17 mouse cellular contexts compared by ENCODE assay signal in genomic region chr8:91082428-91082827, GRCm38 (mm10). TPM values are rescaled to one million over a fixed set of nuclear protein-coding genes. Genes with fewer than 3 reads are reported as not detected.
DNase-seq lines count a peak whose midpoint lies in the region; ATAC-seq and TF ChIP-seq lines count a peak whose summit lies in the region.
"Had no signal": no experiment of that assay in that cellular context is flagged by ENCODE, and none has a peak within 500 bp of the region (broad histone marks: within the 10 kb centered on the region; RNA-seq: fewer than 3 reads in every experiment).

No protein-coding gene starts in this region.

- DNase-seq in liver: no peak
- DNase-seq in CD4-positive, CD25-positive, alpha-beta regulatory T cell, adult 2 months (ENCODE audit: low read depth, low spot score): peak; percentile 47
- DNase-seq in hindbrain, embryonic 11.5 days (ENCODE audit: low spot score): no peak
- no peak for DNase-seq in left cerebral cortex, postnatal 4 days
- no peak for DNase-seq in left cerebral cortex, adult 8-10 months (ENCODE audit: low spot score in 2 of 2)
- DNase-seq: adrenal gland, postnatal 14 days; cerebellum, postnatal 36 days; heart, postnatal 14 days; kidney, postnatal 14 days; lung, postnatal 10 days; midbrain, embryonic 14.5 days had no signal

- H3K4me3 ChIP-seq in liver, embryonic 12.5 days: no peak overlapping the region
- H3K4me3 ChIP-seq in bone marrow macrophage, adult 2 months (ENCODE audit: insufficient read depth, low read length): peak overlapping the region; percentile 21; the same call in 1 of the 2 replicates
- H3K4me3 ChIP-seq in hindbrain, embryonic 11.5 days (ENCODE audit: low read depth, low read length): no peak overlapping the region
- H3K4me3 ChIP-seq: embryonic facial prominence, embryonic 13.5 days; limb, embryonic 12.5 days; neural tube, embryonic 12.5 days had no signal

- no peaks in the 10 kb centered on the region for H3K27me3 ChIP-seq in liver, embryonic 12.5 days (replicated peaks)
- no peaks in the 10 kb centered on the region for H3K27me3 ChIP-seq in hindbrain, embryonic 11.5 days (ENCODE audit: control insufficient read depth, insufficient read depth, low read length)
- H3K27me3 ChIP-seq: embryonic facial prominence, embryonic 13.5 days; limb, embryonic 12.5 days; neural tube, embryonic 12.5 days had no signal

- 66% methylated on average over 12 of the region's 12 CpGs for WGBS in liver, embryonic 12.5 days (ENCODE audit: insufficient replicate concordance)
- WGBS in hindbrain, embryonic 11.5 days: 91% methylated on average over 12 of the region's 12 CpGs

- H3K27ac ChIP-seq in liver, embryonic 12.5 days: no peak overlapping the region
- peak overlapping the region; percentile 72 for H3K27ac ChIP-seq in bone marrow macrophage, adult 2 months (ENCODE audit: insufficient read depth, low read depth, low read length)
- H3K27ac ChIP-seq in hindbrain, embryonic 11.5 days (ENCODE audit: low read depth, low read length): no peak overlapping the region
- H3K27ac ChIP-seq: embryonic facial prominence, embryonic 13.5 days; limb, embryonic 12.5 days; neural tube, embryonic 12.5 days had no signal

- H3K9me3 ChIP-seq in liver, embryonic 12.5 days (replicated peaks): no peaks in the 10 kb centered on the region
- no peaks in the 10 kb centered on the region for H3K9me3 ChIP-seq in hindbrain, embryonic 11.5 days (ENCODE audit: control insufficient read depth, low read length)
- H3K9me3 ChIP-seq: embryonic facial prominence, embryonic 13.5 days; limb, embryonic 12.5 days; neural tube, embryonic 12.5 days had no signal

- peaks cover 63% of the 10 kb centered on the region for H3K36me3 ChIP-seq in liver, embryonic 12.5 days
- H3K36me3 ChIP-seq in hindbrain, embryonic 11.5 days (ENCODE audit: control insufficient read depth, insufficient read depth, low read length): no peaks in the 10 kb centered on the region

- no peak for TF ChIP-seq CTCF in bone marrow macrophage, adult 2 months (IDR thresholded peaks at IDR 0.05; ENCODE audit: low read depth, low read length)

- H3K4me2 ChIP-seq in liver, embryonic 12.5 days: 0 out of 2 replicates have a peak overlapping the region, but pooled peaks have one; percentile 0
- no peak overlapping the region for H3K4me2 ChIP-seq in hindbrain, embryonic 11.5 days (replicated peaks; ENCODE audit: low read depth, low read length)
- H3K4me2 ChIP-seq: embryonic facial prominence, embryonic 13.5 days; limb, embryonic 12.5 days; neural tube, embryonic 12.5 days had no signal

- peaks cover 18% of the 10 kb centered on the region for H3K4me1 ChIP-seq in liver, embryonic 12.5 days
- peaks cover 18% of the 10 kb centered on the region for H3K4me1 ChIP-seq in bone marrow macrophage, adult 2 months (ENCODE audit: control insufficient read depth, insufficient read depth, low read length)
- no peaks in the 10 kb centered on the region for H3K4me1 ChIP-seq in hindbrain, embryonic 11.5 days (replicated peaks; ENCODE audit: control insufficient read depth, insufficient read depth, low read length)
- H3K4me1 ChIP-seq: embryonic facial prominence, embryonic 13.5 days; limb, embryonic 12.5 days; neural tube, embryonic 12.5 days had no signal

- intact Hi-C loops in left cerebral cortex, postnatal 4 days (cut with DNase I): no loop called here

- TF ChIP-seq POLR2A in bone marrow macrophage, adult 2 months (IDR thresholded peaks at IDR 0.05; ENCODE audit: borderline replicate concordance, low read depth, low read length): no peak

- H3K9ac ChIP-seq in liver, embryonic 12.5 days: no peak overlapping the region
- H3K9ac ChIP-seq in hindbrain, embryonic 11.5 days (ENCODE audit: low read depth, low read length): no peak overlapping the region
- H3K9ac ChIP-seq: embryonic facial prominence, embryonic 13.5 days; limb, embryonic 12.5 days; neural tube, embryonic 12.5 days had no signal

- ATAC-seq in liver, embryonic 12.5 days: 0 out of 2 replicates have a peak, but pooled peaks have one; percentile 49
- peak; percentile 43 for ATAC-seq in megakaryocyte progenitor cell, adult 5-6 weeks (replicated peaks; ENCODE audit: poor library complexity)
- ATAC-seq in hindbrain, embryonic 11.5 days (ENCODE audit: low FRiP score): no peak

RNA-seq across cellular contexts. Expression of gene Rbl2, which starts 12.6 kb away (rescaled TPM):
- 9.1 and 9.4 TPM in 2 replicates for polyA plus RNA-seq in liver, embryonic 12.5 days (2016; fragmentation: Nextera tagmentation; extraction: Ambion mirVana)
- polyA plus RNA-seq in bone marrow macrophage, adult 2 months (2012; ENCODE audit: insufficient read depth, insufficient read length, missing spikeins): 51.3 and 54.7 TPM in 2 replicates
- 44.5 and 47.4 TPM in 2 replicates for total RNA-seq in megakaryocyte progenitor cell, adult 5-6 weeks (2015)
- 48.1 and 60.5 TPM in 2 replicates for total RNA-seq in megakaryocyte progenitor cell, adult 5-6 weeks (2017)
- 15.9 and 16.0 TPM in 2 replicates for polyA plus RNA-seq in hindbrain, embryonic 11.5 days (2014; fragmentation: Nextera tagmentation; extraction: Ambion mirVana)
- 10 to 100 TPM; 32.1 to 34.1 TPM for total RNA-seq in left cerebral cortex, postnatal 4 days (2021)
- 10 to 100 TPM; 36.3 to 42.8 (median 40.1) TPM for total RNA-seq in left cerebral cortex, adult 8-10 months (2022)
